Mouse (Mus musculus) embryonic stem cell, embryonic (primary cell): ENCODE measurements at regions not wholly inside any gene's neighbourhood (a gene's known extent, or its start where the extent isn't known, plus 50 kb on each side); places are given as distances from the start of the nearest gene placed in this dataset.

Source experiments
- CTCF ChIA-PET, 4 experiments: fragments of 300-600 bp in 2 of 4; fragments of 350-600 bp in 2 of 4; sonication (Branson Sonifier 250); formaldehyde crosslinking; loops; one replicate each; lab custom pipeline; 2022; ENCODE audit warnings: inconsistent platforms in 2 of 4; lab: Charles Lee
- POLR2A ChIA-PET, 4 experiments: fragments of 300-600 bp in 2 of 4; fragments of 350-600 bp in 2 of 4; sonication (Branson Sonifier 250); formaldehyde crosslinking; loops; one replicate each; lab custom pipeline; 2022; ENCODE audit warnings: antibody characterized with exemption in 4 of 4, inconsistent platforms in 1 of 4; lab: Charles Lee

DNA sequence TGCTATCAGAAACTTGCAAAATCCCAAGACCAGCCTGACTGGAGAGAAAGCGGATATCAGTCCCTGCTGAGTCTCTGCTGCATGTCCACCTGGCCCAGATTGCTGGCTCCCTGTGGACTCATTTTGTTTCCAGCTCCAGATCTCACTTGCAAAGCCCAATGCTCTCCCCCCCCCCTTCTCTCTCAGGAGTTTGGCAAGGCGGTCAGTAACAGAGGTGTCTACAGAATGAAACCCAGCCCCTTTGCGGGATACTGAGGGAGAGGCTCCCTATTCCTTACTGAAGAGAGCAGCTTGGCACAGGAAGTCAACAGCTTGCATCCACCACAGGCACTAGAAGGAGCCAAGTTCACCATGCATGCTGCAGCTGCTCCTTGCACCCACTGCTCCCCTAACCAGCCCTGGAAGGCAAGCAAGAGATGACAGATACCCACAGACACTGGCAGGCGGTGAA, 110.1 kb upstream of the Sfswap start:
- POLR2A ChIA-PET = interaction anchor here in 2 of 4 experiments (0.7 to 1.3 kb wide), 3 partner anchors 33 to 368 kb away, joined by 3 read pairs; no protein-coding TSS in a partner anchor
- CTCF ChIA-PET = interaction anchor here in 2 of 4 experiments (0.5 to 1.0 kb wide), 2 partner anchors 193 to 213 kb away, joined by 3 read pairs; partner anchors contain the start of gene Mmp17 (in 1 of the 2)

DNA sequence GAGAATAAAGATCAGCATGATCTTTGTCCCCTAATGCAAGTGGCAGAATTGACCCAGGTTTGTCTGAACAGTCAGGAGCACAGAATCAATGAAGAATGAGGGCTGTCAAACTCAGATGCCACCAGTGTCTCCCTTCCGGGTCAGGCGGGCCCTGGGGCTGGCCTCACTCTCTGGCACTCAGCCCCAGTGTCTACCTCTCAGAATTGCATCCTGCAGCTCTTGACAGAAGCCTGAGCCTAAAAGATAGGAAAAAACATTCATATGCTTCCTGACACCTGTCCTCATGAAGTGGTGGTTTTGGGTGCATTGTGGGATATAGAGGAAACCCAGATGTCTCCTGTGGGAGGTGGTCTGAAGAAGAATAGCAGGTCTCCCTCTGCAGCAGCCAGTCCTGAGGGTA, 107.9 kb upstream of the Sfswap start:
- CTCF ChIA-PET = interaction anchor here in 2 of 4 experiments (1.1 to 1.2 kb wide), 2 partner anchors 12 to 193 kb away, joined by 3 to 4 read pairs; no protein-coding TSS in a partner anchor
- POLR2A ChIA-PET = interaction anchor here in 2 of 4 experiments (1.1 to 1.2 kb wide), 2 partner anchors 12 to 332 kb away, joined by 3 read pairs; partner anchors contain the start of gene Nipsnap2 (in 1 of the 2)

DNA sequence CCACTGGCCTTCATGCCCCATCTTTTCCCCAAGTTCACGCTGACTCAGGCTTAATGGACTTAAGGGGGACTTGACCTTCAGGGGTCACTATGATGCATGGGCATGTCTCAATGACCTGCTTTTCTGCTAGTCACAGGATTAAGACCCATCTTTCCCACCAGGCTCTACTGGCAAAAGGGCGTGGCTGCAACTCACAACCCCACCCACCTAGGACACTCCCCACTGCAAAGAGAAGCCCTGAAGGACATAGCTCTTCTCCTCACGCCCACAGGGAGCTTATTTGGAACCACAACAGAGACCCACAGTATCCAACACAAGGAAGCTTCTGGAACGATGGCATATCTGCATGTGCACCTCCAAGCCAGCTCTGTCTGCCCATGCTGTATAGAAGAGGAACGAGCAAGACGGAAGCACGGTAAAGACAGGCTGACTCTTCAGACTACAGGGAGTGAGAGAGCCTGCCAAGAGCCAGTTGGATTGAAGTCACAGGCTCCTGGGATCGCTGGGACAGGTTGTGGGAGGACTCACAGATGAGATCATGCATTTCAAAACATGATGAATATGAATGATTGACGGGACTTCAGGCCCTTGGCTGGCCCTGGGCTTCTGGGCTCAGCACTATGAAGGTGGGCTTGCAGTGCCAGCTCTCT, 107.3 kb upstream of the Sfswap start:
- CTCF ChIA-PET = interaction anchor here (0.5 to 1.2 kb wide), 6 partner anchors 12 to 587 kb away, joined by 3 to 6 read pairs (median 3); no protein-coding TSS in a partner anchor

DNA sequence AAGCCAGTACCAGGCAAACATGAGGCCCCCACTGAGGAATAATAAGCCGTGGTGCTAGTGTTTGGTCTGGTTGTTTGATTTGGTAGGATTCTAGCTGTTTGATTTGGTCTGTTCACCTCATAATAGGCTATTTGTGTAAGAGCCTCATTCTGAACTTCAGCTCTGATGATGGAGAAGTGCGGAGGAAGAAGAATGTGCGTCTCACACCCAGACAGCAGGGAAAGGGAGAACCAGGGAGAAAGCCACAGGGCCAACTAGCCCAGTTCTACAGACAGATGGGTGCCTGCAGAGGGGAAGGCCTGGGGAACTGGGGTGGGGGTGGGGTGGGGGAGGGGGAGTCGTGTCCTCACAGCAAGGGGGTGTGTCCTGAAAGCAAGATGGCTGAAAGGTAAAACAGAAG, 106.6 kb upstream of the Sfswap start:
- CTCF ChIA-PET = interaction anchor here in 3 of 4 experiments (0.5 to 0.7 kb wide), 5 partner anchors 9 to 587 kb away, joined by 3 read pairs; no protein-coding TSS in a partner anchor
- POLR2A ChIA-PET = interaction anchor here in 2 of 4 experiments (0.6 to 1.1 kb wide), 2 partner anchors 11 to 83 kb away, joined by 3 to 7 read pairs; no protein-coding TSS in a partner anchor

More for the DNA sequence above, 107.3 kb upstream of the Sfswap start:
- POLR2A ChIA-PET = interaction anchor here in 3 of 4 experiments (0.6 to 1.1 kb wide), 4 partner anchors 11 to 190 kb away, joined by 3 to 7 read pairs (median 4); partner anchors contain the start of gene Mmp17 (in 1 of the 3)

DNA sequence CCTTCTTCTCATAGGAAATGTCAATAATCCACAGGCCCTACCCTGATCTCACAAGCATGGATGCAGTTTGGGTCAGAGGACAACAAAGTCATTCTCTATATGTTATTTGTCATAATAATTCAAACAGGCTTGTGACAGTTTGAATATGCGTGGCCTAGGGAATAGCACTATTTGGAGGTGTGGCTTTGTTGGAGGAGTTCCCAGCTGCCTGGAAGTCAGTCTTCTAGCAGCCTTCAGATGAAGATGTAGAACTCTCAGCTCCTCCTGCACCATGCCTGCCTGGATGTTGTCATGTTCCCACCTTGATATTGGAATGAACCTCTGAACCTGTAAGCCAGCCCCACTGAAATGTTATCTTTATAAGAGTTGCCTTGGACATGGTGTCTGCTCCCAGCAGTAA, 103.7 kb upstream of the Sfswap start:
- POLR2A ChIA-PET = no interaction called here

DNA sequence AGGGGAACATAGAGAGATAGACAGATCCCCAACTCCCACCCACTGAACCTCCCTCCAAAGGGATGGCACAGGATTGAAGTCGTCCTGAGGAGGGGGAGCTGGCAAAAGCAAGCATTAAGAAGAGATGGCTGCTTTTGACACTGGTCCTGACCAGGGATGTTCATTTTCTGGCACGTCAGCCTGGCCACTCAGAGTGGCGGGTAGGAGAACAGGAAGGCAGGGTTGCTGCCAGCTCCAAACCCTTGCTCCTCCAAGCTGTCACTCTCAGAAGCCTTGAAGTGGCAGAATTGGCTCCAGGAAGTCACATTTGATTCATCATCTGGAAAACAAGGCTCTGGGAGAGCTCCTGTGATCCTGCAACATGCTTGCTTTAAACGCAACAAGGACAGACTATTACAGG, 94.8 kb upstream of the Sfswap start:
- CTCF ChIA-PET = interaction anchor here in 1 of 4 experiments (0.9 kb wide), 1 partner anchor 13 kb away, joined by 3 read pairs; no protein-coding TSS in a partner anchor

More for the DNA sequence above, 103.7 kb upstream of the Sfswap start:
- CTCF ChIA-PET = no interaction called here

DNA sequence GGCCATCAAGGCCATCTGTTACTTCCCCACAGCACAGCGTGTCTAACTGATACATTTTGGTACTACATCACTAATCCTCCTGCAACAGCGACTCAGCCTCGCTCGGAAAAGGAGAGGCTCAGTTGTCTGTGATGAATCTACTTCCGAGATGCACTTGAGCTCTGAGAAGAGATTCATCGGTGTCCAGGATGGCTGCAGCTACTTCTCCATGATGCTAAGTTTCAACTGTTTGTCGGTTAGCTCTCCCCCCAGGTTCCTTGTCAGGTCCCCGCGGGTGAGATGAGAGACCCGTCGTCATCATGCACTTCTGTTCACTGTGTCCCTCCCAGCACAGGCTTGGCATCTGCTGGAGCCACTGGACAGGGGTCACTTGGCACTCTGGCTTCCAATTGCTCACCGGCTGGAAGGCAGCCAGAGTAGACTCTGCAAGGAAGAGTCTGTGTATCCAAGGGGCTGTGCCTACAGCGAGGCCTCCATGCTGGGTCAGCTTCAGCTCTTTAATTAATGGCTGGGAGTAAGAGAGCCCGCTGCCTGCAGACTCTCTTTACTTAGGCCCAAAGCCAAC, 91.5 kb upstream of the Sfswap start:
- ChIA-PET CTCF (interaction anchor here in 1 of 4 experiments (0.5 to 0.9 kb wide), 2 partner anchors 177 to 194 kb away, joined by 3 to 7 read pairs; no protein-coding TSS in a partner anchor), POLR2A (no interaction called here)

More for the DNA sequence above, 94.8 kb upstream of the Sfswap start:
- POLR2A ChIA-PET = no interaction called here

DNA sequence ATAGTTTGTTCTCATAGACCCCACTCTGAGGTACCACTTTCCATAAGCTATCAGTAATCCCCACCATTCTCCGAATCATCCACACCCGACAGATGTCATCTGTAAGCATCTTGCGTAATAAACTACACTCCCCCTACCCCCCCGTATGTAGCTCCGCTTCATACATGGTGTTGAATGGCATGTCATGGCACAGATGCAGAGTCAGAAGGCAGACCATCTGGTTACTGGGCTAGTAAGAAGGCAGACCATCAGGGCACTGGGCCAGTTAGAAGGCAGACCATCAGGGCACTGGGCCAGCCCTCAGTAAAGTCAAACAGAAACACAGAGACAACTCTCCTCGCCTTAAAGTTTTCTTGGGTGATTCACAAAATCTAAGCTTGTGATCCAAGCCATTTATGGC, 88.9 kb upstream of the Sfswap start:
- ChIA-PET CTCF (interaction anchor here in 1 of 4 experiments (0.9 kb wide), 1 partner anchor 174 kb away, joined by 4 read pairs; no protein-coding TSS in a partner anchor), POLR2A (interaction anchor here in 1 of 4 experiments (0.8 to 1.1 kb wide), 2 partner anchors 13 to 18 kb away, joined by 3 to 4 read pairs; no protein-coding TSS in a partner anchor)

DNA sequence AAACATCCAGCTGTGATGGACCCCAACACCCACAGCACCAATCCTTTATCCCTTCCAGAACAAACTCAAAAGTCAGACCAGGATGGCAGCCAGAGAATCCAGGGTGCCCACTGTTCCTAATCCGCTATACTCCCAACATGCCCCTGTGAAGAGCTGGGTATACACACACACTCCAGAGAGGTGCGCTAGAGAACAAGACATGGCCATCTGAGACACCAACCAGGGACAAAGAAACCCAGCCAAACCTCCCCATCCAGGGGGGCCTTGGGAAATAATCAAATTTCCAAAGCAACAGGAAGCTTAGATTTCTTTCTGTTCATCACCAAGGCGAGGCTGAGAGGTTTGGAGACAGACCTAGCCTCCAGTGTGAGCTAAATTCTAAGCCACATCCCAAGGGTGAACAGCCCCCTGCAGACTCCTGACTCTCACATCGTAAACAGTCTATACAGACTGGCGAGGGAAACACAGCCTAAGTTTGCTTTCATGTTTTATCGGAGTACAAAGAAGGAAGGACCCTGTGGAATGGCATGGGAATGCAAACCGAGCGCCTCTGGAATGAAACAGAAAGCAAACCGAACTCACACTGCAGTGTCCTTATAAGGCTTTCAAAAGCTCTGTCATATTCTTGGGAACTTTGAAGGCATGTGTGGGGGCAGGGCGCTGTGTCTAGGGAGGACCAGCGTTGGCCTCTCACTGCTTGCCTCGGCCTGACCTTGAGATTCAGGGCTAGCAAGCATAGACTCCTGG, 85.9 kb upstream of the Sfswap start:
- ChIA-PET POLR2A (interaction anchor here in 2 of 4 experiments (1.1 kb wide), 2 partner anchors 9 to 472 kb away, joined by 3 to 4 read pairs; partner anchors contain the start of gene Chchd2 (in 1 of the 2)), CTCF (interaction anchor here (0.5 to 0.8 kb wide), 8 partner anchors 15 to 1443 kb away, joined by 3 to 6 read pairs (median 3); partner anchors contain the start of gene Mmp17 (in 1 of the 4))

DNA sequence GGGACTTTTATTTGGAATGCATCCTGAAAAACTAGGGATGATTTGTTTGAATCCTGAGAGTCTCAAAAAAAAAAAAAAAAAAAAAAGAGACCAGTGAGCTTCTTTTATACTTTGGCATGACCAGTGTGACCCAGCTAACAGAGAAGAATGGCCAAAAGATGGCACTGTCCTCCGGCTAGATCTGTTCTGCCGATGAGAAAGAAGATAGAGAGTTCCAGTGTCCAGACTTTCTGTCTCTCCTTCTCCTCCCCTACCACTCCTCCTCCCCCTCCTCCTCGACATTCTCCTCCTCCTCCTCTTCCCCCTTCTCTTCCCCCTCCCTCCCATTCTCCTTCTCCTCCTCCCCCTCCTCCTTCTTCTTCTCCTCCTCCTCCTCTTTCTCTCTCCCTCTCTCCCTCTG, 84.6 kb upstream of the Sfswap start:
- POLR2A ChIA-PET = interaction anchor here in 2 of 4 experiments (0.6 to 0.7 kb wide), 2 partner anchors 8 to 196 kb away, joined by 3 to 5 read pairs; no protein-coding TSS in a partner anchor

DNA sequence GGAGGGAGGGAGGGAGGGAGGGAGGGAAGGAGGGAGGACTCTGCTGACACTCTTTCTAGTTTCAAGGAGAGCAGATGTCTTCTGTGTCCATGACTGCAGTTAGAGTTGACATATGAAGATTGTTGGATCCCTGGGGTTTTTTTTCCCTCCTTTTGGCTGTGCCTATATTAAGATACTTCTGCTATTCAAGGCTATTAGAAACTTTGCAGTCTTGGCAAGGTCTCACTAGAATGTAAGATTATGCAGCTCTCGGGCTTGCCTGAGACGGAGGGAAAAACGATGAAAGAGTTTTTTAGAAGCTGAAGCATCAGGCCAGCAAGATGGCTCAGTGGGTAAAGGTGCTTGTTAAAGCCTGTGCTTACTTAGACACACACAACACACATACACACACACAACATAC, 83.5 kb upstream of the Sfswap start:
- POLR2A ChIA-PET = no interaction called here
- CTCF ChIA-PET = no interaction called here

More for the DNA sequence above, 84.6 kb upstream of the Sfswap start:
- CTCF ChIA-PET = interaction anchor here in 2 of 4 experiments (0.6 to 0.7 kb wide), 2 partner anchors 14 to 170 kb away, joined by 3 to 9 read pairs; no protein-coding TSS in a partner anchor

DNA sequence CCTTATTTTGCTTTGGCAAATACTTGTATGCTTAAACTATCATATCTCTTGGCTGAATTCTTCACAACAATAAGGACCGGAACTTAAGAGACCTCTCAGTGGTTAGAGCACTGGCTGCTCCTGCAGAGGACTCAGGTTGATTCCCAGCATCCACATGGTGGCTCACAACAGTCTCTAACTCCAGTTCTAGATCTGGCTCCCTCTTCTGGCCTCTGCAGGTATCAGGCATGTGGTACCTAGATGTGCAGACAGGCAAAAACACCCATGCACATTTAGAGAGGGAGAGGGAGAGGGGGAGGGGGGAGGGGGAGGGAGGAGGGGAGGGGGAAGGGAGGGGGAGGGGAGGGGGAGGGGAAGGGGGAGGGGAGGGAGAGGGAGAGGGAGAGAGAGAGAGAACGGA, 80.0 kb upstream of the Sfswap start:
- CTCF ChIA-PET = interaction anchor here in 1 of 4 experiments (0.6 kb wide), 1 partner anchor 8 kb away, joined by 10 read pairs; no protein-coding TSS in a partner anchor
- POLR2A ChIA-PET = no interaction called here

DNA sequence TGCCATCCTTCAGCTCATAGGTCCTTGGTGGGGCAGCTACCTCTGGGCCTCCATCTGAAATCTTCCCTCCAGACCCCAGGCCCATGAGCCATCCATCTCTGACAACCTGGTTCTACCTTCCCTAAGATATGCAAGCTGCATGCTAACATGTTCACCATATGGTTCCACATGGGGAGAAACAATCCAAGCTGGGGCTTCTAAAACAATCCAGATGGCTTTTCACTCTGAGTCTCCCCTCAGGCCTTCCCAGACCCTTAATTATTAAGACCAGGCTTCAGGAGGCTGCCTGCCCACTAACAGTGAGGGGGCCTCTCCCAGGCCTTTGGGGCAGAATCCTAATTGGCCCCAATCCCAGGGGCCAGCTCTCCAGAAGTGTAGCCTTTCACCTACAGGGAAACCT, 71.1 kb upstream of the Sfswap start:
- CTCF ChIA-PET = interaction anchor here (0.6 to 1.3 kb wide), 5 partner anchors 14 to 865 kb away, joined by 3 to 9 read pairs (median 3); no protein-coding TSS in a partner anchor
- POLR2A ChIA-PET = interaction anchor here in 1 of 4 experiments (0.6 to 2.1 kb wide), 3 partner anchors 16 to 268 kb away, joined by 3 to 7 read pairs (median 3); no protein-coding TSS in a partner anchor

DNA sequence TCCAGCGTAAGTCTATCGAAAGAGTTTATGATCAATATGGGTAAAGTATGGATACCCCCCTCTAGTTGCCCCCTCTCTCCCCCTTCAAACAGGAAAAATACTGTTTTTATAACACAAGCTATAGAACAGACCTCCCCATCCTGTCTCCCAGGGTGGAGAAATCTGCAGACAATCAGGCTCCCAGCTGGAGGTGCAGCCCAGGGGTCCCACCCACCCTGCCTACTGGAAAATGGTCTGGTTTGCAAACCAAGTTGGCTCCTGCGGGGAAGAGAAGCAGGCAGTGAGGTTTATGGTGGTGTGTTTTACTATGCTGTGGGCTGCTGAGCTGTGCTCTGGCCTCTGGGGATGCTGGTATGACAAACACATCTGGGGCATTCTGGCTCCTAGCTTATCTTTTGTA, 70.7 kb upstream of the Sfswap start:
- ChIA-PET POLR2A (interaction anchor here in 2 of 4 experiments (0.6 to 2.1 kb wide), 5 partner anchors 8 to 268 kb away, joined by 3 to 7 read pairs (median 3); no protein-coding TSS in a partner anchor), CTCF (interaction anchor here (0.6 to 1.3 kb wide), 6 partner anchors 14 to 865 kb away, joined by 3 to 9 read pairs (median 4); partner anchors contain the start of gene Fzd10 (in 1 of the 4))

DNA sequence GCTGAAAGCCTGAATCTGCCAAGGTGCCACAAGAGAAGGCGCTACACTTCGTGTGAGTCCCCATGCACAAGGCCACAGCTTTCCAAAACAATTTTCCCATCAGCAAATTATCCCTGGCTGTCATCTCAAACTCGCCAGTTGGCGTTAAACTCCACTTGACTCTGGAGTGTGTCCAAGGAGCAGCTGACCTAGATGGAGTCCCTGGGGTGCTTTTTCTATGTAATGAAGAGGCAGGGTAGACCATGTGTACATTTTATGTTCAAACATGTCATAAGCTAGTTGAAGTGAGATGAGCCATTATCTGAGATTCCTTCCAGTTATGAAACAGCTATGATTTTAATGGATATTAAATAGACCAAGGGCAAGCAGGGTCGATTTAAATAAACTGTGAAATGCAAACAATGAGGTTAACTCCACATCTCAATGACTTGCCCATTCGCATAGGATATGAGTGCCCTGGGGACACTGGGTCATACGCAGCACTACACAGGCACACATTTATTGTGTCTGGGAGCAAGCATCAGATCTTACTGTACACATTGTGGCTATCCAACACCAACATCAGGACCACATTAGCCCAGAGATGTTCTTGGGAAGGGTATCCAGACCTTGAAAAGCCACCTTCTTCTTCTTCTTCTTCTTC, 51.0 kb upstream of the Sfswap start:
- ChIA-PET POLR2A (no interaction called here), CTCF (no interaction called here)
